In the genomic region with DNA sequence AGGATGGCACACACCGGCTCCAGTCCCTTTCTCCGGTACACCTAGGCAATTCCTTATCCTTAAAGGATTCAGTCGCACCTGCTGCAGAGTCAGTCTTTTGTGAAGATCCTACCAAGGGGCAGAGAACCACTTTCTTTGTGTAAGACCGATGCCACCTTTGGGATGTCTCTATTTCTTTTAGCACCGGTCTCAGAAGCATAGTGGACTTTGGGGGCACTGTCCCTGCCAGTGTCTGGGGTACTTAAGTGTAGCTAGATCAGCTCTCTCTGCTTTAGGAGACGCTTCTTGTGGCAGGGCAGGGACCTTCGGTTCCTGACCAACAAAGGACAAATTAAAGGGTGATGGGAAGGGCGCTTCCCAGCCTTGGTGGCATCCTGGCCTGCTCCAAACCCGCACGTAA, we compare ENCODE assay signal across 8 mouse cellular contexts. TPM values are rescaled to one million over a fixed set of nuclear protein-coding genes. Genes with fewer than 3 reads are reported as not detected.
DNase-seq lines count a peak whose midpoint lies in the region; ATAC-seq and TF ChIP-seq lines count a peak whose summit lies in the region.

No protein-coding gene starts in this region.

- H3K4me1 ChIP-seq in heart, embryonic 16.5 days (ENCODE audit: control insufficient read depth, insufficient read depth, low read length): peaks cover 5% of the 10 kb centered on the region
- H3K4me1 ChIP-seq in cortical plate, adult 2 months (ENCODE audit: control insufficient read depth, insufficient read depth, low read length): peaks cover 3% of the 10 kb centered on the region
- peaks cover 43% of the 10 kb centered on the region for H3K4me1 ChIP-seq in hindbrain, embryonic 13.5 days (replicated peaks)
- peaks cover 31% of the 10 kb centered on the region for H3K4me1 ChIP-seq in midbrain, embryonic 12.5 days

- no peak overlapping the region; the same call in 1 of the 2 replicates for H3K27ac ChIP-seq in heart, embryonic 16.5 days (ENCODE audit: low read length)
- no peak overlapping the region for H3K27ac ChIP-seq in cortical plate, adult 2 months (ENCODE audit: insufficient read depth, low read length)
- peak overlapping the region; percentile 99 for H3K27ac ChIP-seq in hindbrain, embryonic 13.5 days
- H3K27ac ChIP-seq in midbrain, embryonic 12.5 days (replicated peaks): peak overlapping the region; percentile 95

- TF ChIP-seq POLR2A in cortical plate, adult 2 months (IDR thresholded peaks at IDR 0.05; ENCODE audit: extremely low read depth, insufficient read depth, low read length): no peak

- no peaks in the 10 kb centered on the region; the same call in 1 of the 2 replicates for H3K9me3 ChIP-seq in heart, embryonic 16.5 days (replicated peaks; ENCODE audit: control insufficient read depth, low read length)
- no peaks in the 10 kb centered on the region for H3K9me3 ChIP-seq in hindbrain, embryonic 13.5 days
- H3K9me3 ChIP-seq in midbrain, embryonic 12.5 days: no peaks in the 10 kb centered on the region

- H3K4me2 ChIP-seq in heart, embryonic 16.5 days (ENCODE audit: low read depth, low read length): peak overlapping the region; percentile 95
- H3K4me2 ChIP-seq in hindbrain, embryonic 13.5 days: peak overlapping the region; percentile 79
- H3K4me2 ChIP-seq in midbrain, embryonic 12.5 days (replicated peaks): peak overlapping the region; percentile 92

- ATAC-seq in heart, embryonic 16.5 days (replicated peaks; ENCODE audit: extremely low read depth, insufficient read depth, low FRiP score): no peak
- no peak; the same call in 1 of the 2 replicates for ATAC-seq in hindbrain, embryonic 13.5 days (ENCODE audit: low FRiP score)
- no peak for ATAC-seq in midbrain, embryonic 12.5 days (ENCODE audit: low FRiP score, low read depth)

- no peaks in the 10 kb centered on the region for H3K36me3 ChIP-seq in heart, embryonic 16.5 days (ENCODE audit: control insufficient read depth, insufficient read depth)
- no peaks in the 10 kb centered on the region for H3K36me3 ChIP-seq in hindbrain, embryonic 13.5 days
- no peaks in the 10 kb centered on the region for H3K36me3 ChIP-seq in midbrain, embryonic 12.5 days

- H3K9ac ChIP-seq in heart, embryonic 16.5 days (ENCODE audit: low read length): peak overlapping the region; percentile 83
- peak overlapping the region; percentile 97 for H3K9ac ChIP-seq in hindbrain, embryonic 13.5 days
- H3K9ac ChIP-seq in midbrain, embryonic 12.5 days (replicated peaks): peak overlapping the region; percentile 83

- intact Hi-C loops in heart, postnatal 14 days (cut with DNase I): no loop called here

- DNase-seq in heart, postnatal 14 days: no peak
- DNase-seq in natural killer cell, adult 2 months (ENCODE audit: low spot score in 2 of 2): no peak
- DNase-seq in gastrocnemius, postnatal 4 days (ENCODE audit: low spot score in 2 of 2): no peak
- DNase-seq in cerebellum, adult 11-12 months: no peak

- no peak for TF ChIP-seq CTCF in cortical plate, adult 2 months (IDR thresholded peaks at IDR 0.05; ENCODE audit: extremely low read depth, insufficient read depth, low read length)

- H3K4me3 ChIP-seq in heart, embryonic 16.5 days (ENCODE audit: low read length): peak overlapping the region; percentile 68
- H3K4me3 ChIP-seq in cortical plate, adult 2 months (ENCODE audit: insufficient read depth, low read length): peak overlapping the region; percentile 72
- peak overlapping the region; percentile 70 for H3K4me3 ChIP-seq in hindbrain, embryonic 13.5 days
- H3K4me3 ChIP-seq in midbrain, embryonic 12.5 days: peak overlapping the region; percentile 60

- peaks cover 13% of the 10 kb centered on the region for H3K27me3 ChIP-seq in heart, embryonic 16.5 days (ENCODE audit: control insufficient read depth, insufficient read depth, low read length)
- peaks cover 27% of the 10 kb centered on the region; the same call in 1 of the 2 replicates for H3K27me3 ChIP-seq in hindbrain, embryonic 13.5 days
- peaks cover 44% of the 10 kb centered on the region for H3K27me3 ChIP-seq in midbrain, embryonic 12.5 days

- WGBS in heart, embryonic 16.5 days: 18% methylated on average over 10 of the region's 10 CpGs
- 5% methylated on average over 10 of the region's 10 CpGs for WGBS in hindbrain, embryonic 13.5 days
- WGBS in midbrain, embryonic 12.5 days: 4% methylated on average over 10 of the region's 10 CpGs

RNA-seq across cellular contexts. Expression of a gene that starts 0.5 kb away (rescaled TPM):
- polyA plus RNA-seq in heart, embryonic 16.5 days (2015; fragmentation: Nextera tagmentation; extraction: Ambion mirVana): 5.4 and 5.5 TPM in 2 replicates
- 1 to 10 TPM; 3.7 to 4.3 TPM for total RNA-seq in heart, postnatal 14 days (2021)
- polyA plus RNA-seq in cortical plate, adult 2 months (2012; rRNA removed): 53.1 and 54.9 TPM in 2 replicates
- 29.6 and 31.5 TPM in 2 replicates for polyA plus RNA-seq in hindbrain, embryonic 13.5 days (2015; fragmentation: Nextera tagmentation; extraction: Ambion mirVana)
- 22.1 and 28.5 TPM in 2 replicates for polyA plus RNA-seq in midbrain, embryonic 12.5 days (2016; fragmentation: Nextera tagmentation; extraction: Ambion mirVana)
- 1 to 10 TPM; 9.6 to 9.8 TPM for total RNA-seq in gastrocnemius, postnatal 4 days (2021)

Comparison
In these comparisons a context has a peak if more than half of its experiments do, and no peak if none do; other contexts are left out.
1. H3K27ac ChIP-seq: peak in hindbrain, embryonic 13.5 days (single experiment) and midbrain, embryonic 12.5 days (single experiment); none in heart, embryonic 16.5 days (single experiment) and cortical plate, adult 2 months (single experiment).
2. Peak in every context shown above with its lines, with median percentiles within 50 percentile points of each other: H3K4me2 ChIP-seq, H3K4me3 ChIP-seq and H3K9ac ChIP-seq.